Mouse (Mus musculus) monocyte, adult 2 months (primary cell): ENCODE measurements around the gene Aldh16a1.

ENCODE experiments used
- DNase-seq, 2 experiments: peaks; one replicate each; pipeline ENCODE4 v3.0.0; 2022; ENCODE audit warnings: low spot score in 2 of 2, low read depth in 1 of 2

The Aldh16a1 gene

GRCm38 (mm10) chr7:45154096-45154992 lies at the start of gene Aldh16a1, which contains the start of gene Pih1d1:
Gene Aldh16a1 (minus strand): TSS chr7:45154584.
Gene Pih1d1 (plus strand): TSS chr7:45154303.
- DNase-seq: peak; percentile 94 to 97

- no peak for DNase-seq
Measured at GRCm38 (mm10) chr7:45202654-45203053, 48.3 kb upstream of the Aldh16a1 start.

- DNase-seq: no peak
Measured at GRCm38 (mm10) chr7:45198961-45199360, 44.6 kb upstream of the Aldh16a1 start.

- DNase-seq: peak in 1 of 2 experiments; percentile 47
Measured at GRCm38 (mm10) chr7:45198435-45198834, 44.1 kb upstream of the Aldh16a1 start.

GRCm38 (mm10) chr7:45196994-45197393 lies 42.6 kb upstream of the Aldh16a1 start:
- no peak for DNase-seq

GRCm38 (mm10) chr7:45196176-45196535 lies 41.8 kb upstream of the Aldh16a1 start:
- DNase-seq: no peak

GRCm38 (mm10) chr7:45195341-45196175 lies 41.2 kb upstream of the Aldh16a1 start:
- DNase-seq: no peak

- DNase-seq: no peak
Measured at GRCm38 (mm10) chr7:45193871-45194785, 39.7 kb upstream of the Aldh16a1 start.

- DNase-seq: no peak
Measured at GRCm38 (mm10) chr7:45193406-45193805, 39.0 kb upstream of the Aldh16a1 start.

GRCm38 (mm10) chr7:45192585-45193310 lies 38.4 kb upstream of the Aldh16a1 start:
- no peak for DNase-seq

GRCm38 (mm10) chr7:45191803-45192363 lies 37.5 kb upstream of the Aldh16a1 start:
- no peak for DNase-seq

GRCm38 (mm10) chr7:45191161-45191560 lies 36.8 kb upstream of the Aldh16a1 start:
- no peak for DNase-seq

GRCm38 (mm10) chr7:45190186-45190585 lies 35.8 kb upstream of the Aldh16a1 start:
- no peak for DNase-seq

- no peak for DNase-seq
Measured at GRCm38 (mm10) chr7:45189600-45189999, 35.2 kb upstream of the Aldh16a1 start.

GRCm38 (mm10) chr7:45185921-45186320 lies 31.5 kb upstream of the Aldh16a1 start:
- no peak for DNase-seq

- DNase-seq: no peak
Measured at GRCm38 (mm10) chr7:45183672-45184071, 29.3 kb upstream of the Aldh16a1 start.

- DNase-seq: no peak
Measured at GRCm38 (mm10) chr7:45182606-45183005, 28.2 kb upstream of the Aldh16a1 start.

GRCm38 (mm10) chr7:45182199-45182601 lies 27.8 kb upstream of the Aldh16a1 start:
- DNase-seq: peak; percentile 60 to 78

GRCm38 (mm10) chr7:45181540-45181939 lies 27.2 kb upstream of the Aldh16a1 start:
- no peak for DNase-seq
